Mouse (Mus musculus): ENCODE data around the gene Zfp629.

DNA sequence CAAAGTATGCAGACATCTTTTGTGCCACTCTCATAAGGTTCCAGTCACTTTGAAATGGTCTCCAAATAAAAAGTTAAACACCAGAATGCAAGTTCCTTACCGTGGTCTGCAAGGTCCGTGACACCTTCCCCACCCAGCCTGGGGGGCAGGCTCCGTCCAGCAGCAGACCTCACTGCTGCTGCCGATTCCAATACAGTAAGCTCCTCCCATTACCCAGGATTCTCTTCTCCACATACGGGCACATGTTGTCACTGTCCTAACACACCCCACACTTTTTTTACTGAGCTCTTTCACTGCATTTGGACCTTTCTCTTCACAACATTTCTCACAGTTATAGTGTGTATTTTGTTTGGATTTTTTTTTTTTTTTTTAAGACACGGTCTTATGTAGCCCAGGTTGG lies 46.2 kb upstream of the Zfp629 start:
- TF ChIP-seq CTCF (IDR thresholded peaks at IDR 0.05; ENCODE audit: extremely low read depth, insufficient read depth, insufficient read length, insufficient replicate concordance) (no peak), POLR2A (IDR thresholded peaks at IDR 0.05; ENCODE audit: low read depth, low read length) (no peak)

All from spleen, adult 2 months (tissue).